Mouse (Mus musculus) hindbrain, embryonic 12.5 days (tissue): Measurements from ENCODE around the gene Rdh16. TPM values are rescaled to one million over a fixed set of nuclear protein-coding genes. Genes with fewer than 3 reads are reported as not detected.
"Not testable (repeated sequence)": the region's sequence is repeated elsewhere in the genome, so short reads cannot be mapped to it uniquely, and the experiment has no call there.

ENCODE experiments used
- ATAC-seq: fragments of 200-750 bp; cut with Nextera tagmentation; 2 replicates; pipeline ENCODE4 v1.8.0; 2017; ENCODE audit warnings: moderate TSS enrichment; ENCODE audit not compliant: low FRiP score
- H3K27ac ChIP-seq: fragments of 300-500 bp; sonication (generic); 2 replicates; pipeline ENCODE4 v1.5.1; 2016; ENCODE audit warnings: mild to moderate bottlenecking
- H3K27me3 ChIP-seq: fragments of 300-500 bp; sonication (generic); 2 replicates; pipeline ENCODE4 v1.6.1; 2016; ENCODE audit warnings: mild to moderate bottlenecking
- H3K36me3 ChIP-seq: fragments of 300-500 bp; sonication (generic); 2 replicates; pipeline ENCODE4 v1.6.1; 2016; ENCODE audit warnings: mild to moderate bottlenecking
- H3K4me1 ChIP-seq: fragments of 300-500 bp; sonication (generic); 2 replicates; pipeline ENCODE4 v1.6.1; 2016
- H3K4me2 ChIP-seq: fragments of 300-500 bp; sonication (generic); replicated peaks from 2 replicates; pipeline ENCODE4 v1.6.1; 2016; ENCODE audit warnings: mild to moderate bottlenecking
- H3K4me3 ChIP-seq: fragments of 300-500 bp; sonication (generic); 2 replicates; pipeline ENCODE4 v1.5.1; 2016; ENCODE audit warnings: mild to moderate bottlenecking
- H3K9ac ChIP-seq: fragments of 300-500 bp; sonication (generic); 2 replicates; pipeline ENCODE4 v1.6.1; 2016; ENCODE audit warnings: mild to moderate bottlenecking, moderate library complexity
- H3K9me3 ChIP-seq: fragments of 300-500 bp; sonication (generic); replicated peaks from 2 replicates; pipeline ENCODE4 v1.6.1; 2016; ENCODE audit warnings: mild to moderate bottlenecking
- whole genome bisulfite sequencing: fragments of 180-500 bp; shearing (Covaris S2); methylation state at CpG from one replicate; pipeline ENCODE4 v1.1.7; 2016; 5-methylcytosine and 5-hydroxymethylcytosine counted together
- polyA plus RNA-seq: library from polyadenylated mRNA; unstranded; fragments of >200 nt; fragmentation: Nextera tagmentation; extraction: Ambion mirVana; gene quantifications from 2 replicates; pipeline ENCODE4 v1.2.1, GENCODE M21; 2016

Rdh16 gene
- polyA plus RNA-seq, 1 experiment from 2014 or later: not detected

GRCm38 (mm10) chr10:127838539-127838938 is 37.6 kb downstream of the Rdh16 start:
- Histone ChIP-seq H3K27me3 (no peaks in the 10 kb centered on the region), H3K9me3 (no peaks in the 10 kb centered on the region; the same call in none of the 2 replicates), H3K4me2 (no peak overlapping the region), H3K27ac (no peak overlapping the region), H3K9ac (no peak overlapping the region), H3K4me3 (no peak overlapping the region), H3K4me1 (no peaks in the 10 kb centered on the region), H3K36me3 (no peaks in the 10 kb centered on the region)
- 90% methylated on average over 2 of the region's 2 CpGs for WGBS
- ATAC-seq: no peak

DNA sequence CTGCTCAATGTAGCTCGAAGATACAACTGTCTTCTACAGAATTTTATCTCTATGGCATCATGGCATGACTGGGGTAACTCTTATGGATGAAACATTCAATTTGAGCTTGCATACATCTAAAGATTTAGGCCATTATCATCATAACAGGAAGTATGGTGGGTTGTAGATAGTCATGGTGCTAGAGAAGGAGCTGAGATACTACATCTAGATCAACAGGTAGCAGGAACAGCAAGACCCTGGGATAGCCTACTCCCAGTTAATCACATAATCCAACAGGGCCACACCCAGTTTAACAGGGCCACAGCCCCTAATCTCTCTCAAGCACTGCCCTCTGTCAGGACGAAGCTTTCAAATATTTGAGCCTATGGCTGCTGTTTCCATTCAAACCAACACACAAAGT is 39.8 kb downstream of the Rdh16 start:
- H3K4me3 ChIP-seq: no peak overlapping the region
- H3K27ac ChIP-seq: no peak overlapping the region
- no peaks in the 10 kb centered on the region for H3K4me1 ChIP-seq
- H3K9ac ChIP-seq: no peak overlapping the region
- 76% methylated on average over 2 of the region's 2 CpGs for WGBS
- ATAC-seq: no peak
- no peaks in the 10 kb centered on the region for H3K27me3 ChIP-seq
- no peaks in the 10 kb centered on the region; the same call in none of the 2 replicates for H3K9me3 ChIP-seq
- no peaks in the 10 kb centered on the region for H3K36me3 ChIP-seq
- no peak overlapping the region for H3K4me2 ChIP-seq

DNA sequence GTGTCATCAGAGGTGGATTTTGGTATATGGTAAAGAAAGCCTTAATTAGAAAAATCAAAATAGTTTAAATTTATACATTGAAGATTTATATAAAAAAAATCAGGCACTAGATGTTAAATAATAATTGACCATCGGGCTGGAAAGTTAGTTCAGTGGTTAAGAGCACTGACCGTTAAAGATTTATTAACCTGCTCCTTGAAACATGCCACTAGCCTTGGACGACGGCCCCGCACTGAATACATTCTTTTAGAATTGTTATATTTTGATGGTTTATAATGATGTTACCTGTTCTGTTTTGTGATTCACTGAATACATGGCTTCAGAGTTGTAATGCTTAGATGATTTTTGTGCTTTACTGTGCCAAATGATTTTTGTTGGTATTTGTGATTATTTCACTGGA is 45.0 kb downstream of the Rdh16 start:
- H3K4me1 ChIP-seq, H3K9me3 ChIP-seq, H3K27ac ChIP-seq, H3K4me3 ChIP-seq, H3K4me2 ChIP-seq, H3K9ac ChIP-seq, H3K27me3 ChIP-seq, H3K36me3 ChIP-seq, ATAC-seq: not testable (repeated sequence)
- WGBS: 93% methylated on average over 5 of the region's 5 CpGs

DNA sequence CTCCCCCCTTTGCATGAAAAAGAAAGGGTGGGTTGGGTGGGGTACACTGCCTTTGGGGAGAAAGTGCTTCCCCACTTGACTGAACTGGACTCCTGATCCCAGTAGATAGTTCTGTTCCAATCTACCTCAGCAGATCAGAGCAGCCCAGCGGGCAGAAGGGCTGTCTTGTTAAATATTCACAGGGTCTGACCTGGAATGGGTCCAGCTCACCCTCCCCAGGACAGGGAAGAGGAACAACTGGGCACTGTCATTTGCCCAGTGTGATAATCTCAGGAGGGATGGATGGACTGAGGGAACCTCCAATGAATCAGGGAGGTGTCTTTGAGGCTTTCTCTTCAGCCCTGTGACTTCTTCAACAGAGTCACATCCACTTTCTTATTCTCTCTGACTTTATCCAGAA is 47.1 kb downstream of the Rdh16 start:
- Histone ChIP-seq H3K27me3 (no peaks in the 10 kb centered on the region), H3K4me1 (no peaks in the 10 kb centered on the region), H3K4me3 (no peak overlapping the region), H3K36me3 (no peaks in the 10 kb centered on the region), H3K27ac (no peak overlapping the region), H3K9me3 (no peaks in the 10 kb centered on the region), H3K4me2 (no peak overlapping the region), H3K9ac (no peak overlapping the region)
- WGBS: 70% methylated on average over 1 of the region's 1 CpGs
- no peak for ATAC-seq

- no peak within 1 kb of the TSS for H3K9ac ChIP-seq
- H3K36me3 ChIP-seq: no peaks in the 10 kb centered on the region
- no peak within 1 kb of the TSS for H3K27ac ChIP-seq
- no peaks in the 10 kb centered on the region for H3K4me1 ChIP-seq
- WGBS: 88% methylated on average over 1 of the region's 1 CpGs
- H3K27me3 ChIP-seq: no peaks in the 10 kb centered on the region
- H3K4me3 ChIP-seq: no peak within 1 kb of the TSS
- H3K4me2 ChIP-seq: no peak within 1 kb of the TSS
- ATAC-seq: no peak
- no peaks in the 10 kb centered on the region for H3K9me3 ChIP-seq
These were observed 48.7 kb downstream of the Rdh16 start, which contains the start of gene Rdh19 for GRCm38 (mm10) chr10:127849628-127850027. Gene Rdh19 (plus strand): TSS chr10:127849928.

DNA sequence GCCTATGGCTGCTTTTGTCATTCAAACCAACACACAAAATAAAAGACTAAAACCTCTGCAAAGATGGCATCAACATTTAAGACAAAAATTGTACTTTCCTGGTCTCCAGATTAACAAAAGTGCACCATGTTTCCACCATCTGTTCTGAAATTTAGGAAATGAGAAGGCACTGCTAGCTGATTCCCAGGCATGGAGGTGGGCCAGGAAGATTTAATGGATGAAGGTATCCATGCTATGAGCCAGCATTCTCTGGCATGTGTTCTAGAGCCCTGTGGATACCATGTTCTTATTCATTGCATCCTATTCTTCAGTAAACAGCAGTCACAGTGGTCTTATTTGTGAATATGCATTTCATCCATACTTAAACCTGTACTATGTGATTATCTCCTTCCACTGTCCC is 55.4 kb downstream of the Rdh16 start:
- H3K4me1 ChIP-seq: no peaks in the 10 kb centered on the region
- no peak for ATAC-seq
- no peak overlapping the region for H3K4me3 ChIP-seq
- H3K36me3 ChIP-seq: no peaks in the 10 kb centered on the region
- no peaks in the 10 kb centered on the region for H3K27me3 ChIP-seq
- no peak overlapping the region for H3K9ac ChIP-seq
- no peak overlapping the region for H3K4me2 ChIP-seq
- H3K9me3 ChIP-seq: no peaks in the 10 kb centered on the region
- H3K27ac ChIP-seq: no peak overlapping the region

DNA sequence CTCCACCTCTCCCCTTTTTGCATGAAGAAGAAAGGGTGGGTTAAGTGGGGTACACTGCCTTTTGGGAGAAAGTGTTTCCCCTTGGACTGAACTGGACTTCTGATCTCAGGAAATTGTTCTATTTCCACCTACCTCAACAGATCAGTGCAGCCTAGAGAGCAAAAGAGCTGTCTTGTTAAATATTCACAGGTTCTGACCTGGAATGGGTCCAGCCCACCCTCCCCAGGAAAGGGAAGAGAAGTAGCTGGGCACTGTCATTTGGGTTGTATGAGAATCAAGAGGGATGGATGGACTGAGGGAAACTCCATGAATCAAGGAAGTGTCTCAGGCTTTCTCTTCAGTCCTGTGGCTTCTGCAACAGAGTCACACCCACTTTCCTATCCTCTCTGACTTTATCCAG is 64.0 kb downstream of the Rdh16 start:
- H3K27me3 ChIP-seq: no peaks in the 10 kb centered on the region
- no peak overlapping the region for H3K4me2 ChIP-seq
- no peaks in the 10 kb centered on the region for H3K36me3 ChIP-seq
- no peak overlapping the region for H3K4me3 ChIP-seq
- no peaks in the 10 kb centered on the region for H3K4me1 ChIP-seq
- no peak for ATAC-seq
- H3K9ac ChIP-seq: no peak overlapping the region
- no peak overlapping the region for H3K27ac ChIP-seq
- H3K9me3 ChIP-seq: no peaks in the 10 kb centered on the region

- 81% methylated on average over 3 of the region's 3 CpGs for WGBS
- no peak for ATAC-seq
- Histone ChIP-seq H3K4me2 (no peak within 1 kb of the TSS), H3K9me3 (0 out of 2 replicates have a peak, but pooled peaks cover 5% of the 10 kb centered on the region), H3K9ac (no peak within 1 kb of the TSS), H3K36me3 (no peaks in the 10 kb centered on the region), H3K4me1 (no peaks in the 10 kb centered on the region), H3K4me3 (no peak within 1 kb of the TSS), H3K27me3 (no peaks in the 10 kb centered on the region), H3K27ac (no peak within 1 kb of the TSS)
These were observed 65.3 kb downstream of the Rdh16 start, which contains the start of gene Rdh16f2 for GRCm38 (mm10) chr10:127866232-127866631. Gene Rdh16f2 (plus strand): TSS chr10:127866474.

DNA sequence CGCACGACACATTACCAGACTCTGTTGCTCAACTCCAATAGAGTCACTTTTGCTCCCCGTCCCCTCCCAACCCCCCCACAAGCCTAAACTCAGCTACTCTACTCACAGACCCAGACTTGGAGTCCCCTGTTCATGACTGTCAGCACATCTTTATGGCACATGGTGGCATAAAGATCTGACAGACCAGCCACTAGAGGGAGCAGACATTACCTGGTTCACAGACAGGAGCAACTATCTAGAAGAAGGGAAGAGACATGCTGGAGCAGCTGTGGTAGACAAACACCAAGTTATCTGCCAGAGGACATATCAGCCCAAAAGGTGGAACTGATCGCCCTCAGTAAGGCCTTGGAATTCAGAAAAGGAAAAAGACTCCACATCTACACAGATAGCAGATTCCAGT is 71.5 kb downstream of the Rdh16 start:
- H3K27me3 ChIP-seq: no peaks in the 10 kb centered on the region
- no peaks in the 10 kb centered on the region for H3K36me3 ChIP-seq
- H3K4me2 ChIP-seq: no peak overlapping the region
- no peak overlapping the region for H3K9ac ChIP-seq
- 0 out of 2 replicates have a peak, but pooled peaks cover 6% of the 10 kb centered on the region for H3K9me3 ChIP-seq
- no peak for ATAC-seq
- WGBS: 76% methylated on average over 4 of the region's 4 CpGs
- H3K4me3 ChIP-seq: no peak overlapping the region
- H3K4me1 ChIP-seq: no peaks in the 10 kb centered on the region
- no peak overlapping the region for H3K27ac ChIP-seq

- no peaks in the 10 kb centered on the region for H3K9me3 ChIP-seq
- no peak overlapping the region for H3K4me3 ChIP-seq
- H3K27me3 ChIP-seq: no peaks in the 10 kb centered on the region
- no peak for ATAC-seq
- H3K9ac ChIP-seq: no peak overlapping the region
- no peak overlapping the region for H3K27ac ChIP-seq
- no peaks in the 10 kb centered on the region for H3K36me3 ChIP-seq
- H3K4me1 ChIP-seq: no peaks in the 10 kb centered on the region
- 58% methylated on average over 2 of the region's 2 CpGs for WGBS
- no peak overlapping the region for H3K4me2 ChIP-seq
These were observed 76.7 kb downstream of the Rdh16 start for GRCm38 (mm10) chr10:127877681-127878080.

DNA sequence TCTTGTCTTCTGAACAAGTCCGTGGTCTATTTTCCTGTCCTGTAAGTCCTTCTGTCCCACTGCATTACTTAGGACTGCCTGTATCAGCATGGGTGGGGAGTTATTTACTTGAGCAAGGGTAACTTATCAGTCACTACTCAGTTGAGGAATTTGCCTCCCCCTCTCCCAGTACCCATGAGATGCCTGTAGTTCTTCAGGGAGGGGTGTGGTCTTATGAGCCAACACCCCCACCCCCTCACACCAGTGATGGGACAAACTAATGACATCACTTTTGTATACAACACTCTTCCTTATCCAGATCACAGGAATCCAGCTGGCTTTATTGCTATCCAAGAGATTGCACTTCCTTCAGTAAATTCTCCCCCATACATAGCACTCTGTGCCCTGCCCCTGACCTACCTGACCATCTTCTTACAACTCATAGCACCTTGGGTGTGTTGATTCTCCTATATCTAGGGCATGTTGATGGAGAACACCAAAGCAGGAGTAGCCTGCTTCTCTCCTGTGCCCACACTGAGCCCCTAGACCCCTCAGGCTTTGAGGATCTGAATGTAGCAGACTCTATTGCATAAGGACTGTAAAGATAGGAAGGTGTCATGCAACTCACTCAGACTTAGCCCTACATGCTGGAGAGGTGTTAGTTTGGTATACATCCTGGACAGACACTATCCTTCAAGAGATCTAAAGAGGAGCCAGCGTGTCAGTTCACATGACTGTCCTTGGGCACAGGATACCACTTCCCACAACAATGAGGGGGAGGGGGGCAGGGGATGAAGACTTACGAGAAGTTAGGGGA is 77.5 kb downstream of the Rdh16 start:
- ATAC-seq: no peak
- Histone ChIP-seq H3K36me3 (no peaks in the 10 kb centered on the region), H3K27me3 (no peaks in the 10 kb centered on the region), H3K4me1 (no peaks in the 10 kb centered on the region), H3K9ac (no peak overlapping the region), H3K4me3 (no peak overlapping the region), H3K4me2 (no peak overlapping the region), H3K9me3 (no peaks in the 10 kb centered on the region), H3K27ac (no peak overlapping the region)
- 80% methylated on average over 3 of the region's 3 CpGs for WGBS

- no peak overlapping the region for H3K27ac ChIP-seq
- H3K4me3 ChIP-seq: no peak overlapping the region
- no peaks in the 10 kb centered on the region for H3K4me1 ChIP-seq
- no peaks in the 10 kb centered on the region for H3K9me3 ChIP-seq
- no peak overlapping the region for H3K4me2 ChIP-seq
- WGBS: 75% methylated on average over 3 of the region's 3 CpGs
- no peak for ATAC-seq
- H3K9ac ChIP-seq: no peak overlapping the region
- no peaks in the 10 kb centered on the region for H3K36me3 ChIP-seq
- H3K27me3 ChIP-seq: no peaks in the 10 kb centered on the region
These were observed 78.3 kb downstream of the Rdh16 start for GRCm38 (mm10) chr10:127879155-127879688.

GRCm38 (mm10) chr10:127881041-127881440 is 80.1 kb downstream of the Rdh16 start:
- Histone ChIP-seq H3K4me1 (no peaks in the 10 kb centered on the region), H3K4me2 (no peak overlapping the region), H3K9me3 (no peaks in the 10 kb centered on the region), H3K9ac (no peak overlapping the region), H3K4me3 (no peak overlapping the region), H3K27ac (no peak overlapping the region), H3K36me3 (no peaks in the 10 kb centered on the region), H3K27me3 (no peaks in the 10 kb centered on the region)
- whole genome bisulfite sequencing: 81% methylated on average over 4 of the region's 4 CpGs
- ATAC-seq: no peak
